Mouse (Mus musculus): ENCODE data around the gene Spata25. TPM values are rescaled to one million over a fixed set of nuclear protein-coding genes. Genes with fewer than 3 reads are reported as not detected.
A peak's percentile ranks its signal among the peaks of the same experiment; 100 is the strongest.
"Not testable (repeated sequence)": the region's sequence is repeated elsewhere in the genome, so short reads cannot be mapped to it uniquely, and the experiment has no call there.

Gene Spata25
- polyA plus RNA-seq, 1 experiment, result 0.40 TPM

GRCm38 (mm10) chr2:164859155-164859554, 30.8 kb upstream of the Spata25 start:
- Histone ChIP-seq H3K4me2 (ENCODE audit: low read depth) (peak overlapping the region; percentile 39), H3K79me2 (ENCODE audit: control insufficient read depth, insufficient read depth) (no peaks in the 10 kb centered on the region), H3ac (ENCODE audit: control insufficient read depth, insufficient read length) (no peak overlapping the region), H3K27me3 (ENCODE audit: control insufficient read depth, insufficient read depth, insufficient read length) (no peaks in the 10 kb centered on the region), H3K4me3 (no peak overlapping the region), H3K36me3 (ENCODE audit: control insufficient read depth, insufficient read depth) (no peaks in the 10 kb centered on the region)
- TF ChIP-seq E2F4 (IDR thresholded peaks at IDR 0.05; ENCODE audit: insufficient read depth) (no peak), CEBPB (IDR thresholded peaks at IDR 0.05; ENCODE audit: insufficient read depth, poor library complexity, severe bottlenecking) (no peak), USF1 (IDR thresholded peaks at IDR 0.05; ENCODE audit: low read depth) (no peak), TCF3 (IDR thresholded peaks at IDR 0.05; ENCODE audit: insufficient read length, low read depth) (no peak), POLR2AphosphoS2 (IDR thresholded peaks at IDR 0.05; ENCODE audit: insufficient read length, low read depth) (no peak), POLR2A (IDR thresholded peaks at IDR 0.05; ENCODE audit: insufficient read length, low read depth) (no peak), TCF12 (IDR thresholded peaks at IDR 0.05; ENCODE audit: insufficient read depth, poor library complexity, severe bottlenecking) (no peak), REST (IDR thresholded peaks at IDR 0.05; ENCODE audit: insufficient read depth, insufficient read length) (no peak), SRF (IDR thresholded peaks at IDR 0.05; ENCODE audit: control insufficient read depth, insufficient read length, low read depth) (no peak), MYOG (IDR thresholded peaks at IDR 0.05; ENCODE audit: control insufficient read depth in 1 of 3, insufficient read depth in 1 of 3, insufficient read length in 2 of 3, low read depth in 2 of 3) (no peak), MYOD1 (IDR thresholded peaks at IDR 0.05; ENCODE audit: control insufficient read depth in 1 of 3, insufficient read length in 2 of 3, low read depth in 2 of 3) (no peak), MAX (IDR thresholded peaks at IDR 0.05; ENCODE audit: low read depth) (no peak)

- Histone ChIP-seq H3K79me2 (ENCODE audit: control insufficient read depth, insufficient read depth) (no peaks in the 10 kb centered on the region), H3K36me3 (ENCODE audit: control insufficient read depth, insufficient read depth) (no peaks in the 10 kb centered on the region), H3K4me2 (ENCODE audit: low read depth) (peak overlapping the region; percentile 93), H3K4me3 (peak overlapping the region; percentile 87), H3ac (ENCODE audit: control insufficient read depth, insufficient read length) (peak overlapping the region; percentile 1), H3K27me3 (ENCODE audit: control insufficient read depth, insufficient read depth, insufficient read length) (no peaks in the 10 kb centered on the region)
- TF ChIP-seq MYOD1 (IDR thresholded peaks at IDR 0.05; ENCODE audit: control insufficient read depth in 1 of 3, insufficient read length in 2 of 3, low read depth in 2 of 3) (no peak), POLR2AphosphoS2 (IDR thresholded peaks at IDR 0.05; ENCODE audit: insufficient read length, low read depth) (no peak)
These were observed 29.7 kb upstream of the Spata25 start for GRCm38 (mm10) chr2:164857842-164858553.

GRCm38 (mm10) chr2:164857101-164857821, 28.9 kb upstream of the Spata25 start, which contains the start of gene Pltp:
Pltp (minus strand) TSS chr2:164857711.
- Histone ChIP-seq H3K4me2 (ENCODE audit: low read depth) (peak within 1 kb of the TSS; percentile 93), H3ac (ENCODE audit: control insufficient read depth, insufficient read length) (peak within 1 kb of the TSS; percentile 1)

GRCm38 (mm10) chr2:164856309-164857100, 28.2 kb upstream of the Spata25 start:
- H3K4me2 ChIP-seq (ENCODE audit: low read depth), result peak overlapping the region; percentile 93
- peak overlapping the region; percentile 87 for H3K4me3 ChIP-seq
- H3K79me2 ChIP-seq (ENCODE audit: control insufficient read depth, insufficient read depth), result no peaks in the 10 kb centered on the region
- peak overlapping the region; percentile 1 for H3ac ChIP-seq (ENCODE audit: control insufficient read depth, insufficient read length)
- TF ChIP-seq SRF (IDR thresholded peaks at IDR 0.05; ENCODE audit: control insufficient read depth, insufficient read length, low read depth), result no peak
- no peak for TF ChIP-seq REST (IDR thresholded peaks at IDR 0.05; ENCODE audit: insufficient read depth, insufficient read length)
- TF ChIP-seq TCF3 (IDR thresholded peaks at IDR 0.05; ENCODE audit: insufficient read length, low read depth), result no peak
- no peak for TF ChIP-seq TCF12 (IDR thresholded peaks at IDR 0.05; ENCODE audit: insufficient read depth, poor library complexity, severe bottlenecking)
- TF ChIP-seq POLR2AphosphoS2 (IDR thresholded peaks at IDR 0.05; ENCODE audit: insufficient read length, low read depth), result no peak
- TF ChIP-seq USF1 (IDR thresholded peaks at IDR 0.05; ENCODE audit: low read depth), result no peak
- TF ChIP-seq MYOD1 (IDR thresholded peaks at IDR 0.05; ENCODE audit: control insufficient read depth in 1 of 3, insufficient read length in 2 of 3, low read depth in 2 of 3), result no peak
- TF ChIP-seq CEBPB (IDR thresholded peaks at IDR 0.05; ENCODE audit: insufficient read depth, poor library complexity, severe bottlenecking), result no peak
- no peak for TF ChIP-seq MYOG (IDR thresholded peaks at IDR 0.05; ENCODE audit: control insufficient read depth in 1 of 3, insufficient read depth in 1 of 3, insufficient read length in 2 of 3, low read depth in 2 of 3)
- no peak for TF ChIP-seq E2F4 (IDR thresholded peaks at IDR 0.05; ENCODE audit: insufficient read depth)
- no peak for TF ChIP-seq MAX (IDR thresholded peaks at IDR 0.05; ENCODE audit: low read depth)
- no peak for TF ChIP-seq POLR2A (IDR thresholded peaks at IDR 0.05; ENCODE audit: insufficient read length, low read depth)
- no peaks in the 10 kb centered on the region for H3K27me3 ChIP-seq (ENCODE audit: control insufficient read depth, insufficient read depth, insufficient read length)
- H3K36me3 ChIP-seq (ENCODE audit: control insufficient read depth, insufficient read depth), result peaks cover 5% of the 10 kb centered on the region

More at GRCm38 (mm10) chr2:164857101-164857821, 28.9 kb upstream of the Spata25 start, which contains the start of gene Pltp:
- TF ChIP-seq POLR2AphosphoS2 (IDR thresholded peaks at IDR 0.05; ENCODE audit: insufficient read length, low read depth) (peak; percentile 35), POLR2A (IDR thresholded peaks at IDR 0.05; ENCODE audit: insufficient read length, low read depth) (peak; percentile 72), MYOG (IDR thresholded peaks at IDR 0.05; ENCODE audit: control insufficient read depth in 1 of 3, insufficient read depth in 1 of 3, insufficient read length in 2 of 3, low read depth in 2 of 3) (peak in 1 of 3 experiments; percentile 25), MAX (IDR thresholded peaks at IDR 0.05; ENCODE audit: low read depth) (peak; percentile 2), TCF12 (IDR thresholded peaks at IDR 0.05; ENCODE audit: insufficient read depth, poor library complexity, severe bottlenecking) (no peak), MYOD1 (IDR thresholded peaks at IDR 0.05; ENCODE audit: control insufficient read depth in 1 of 3, insufficient read length in 2 of 3, low read depth in 2 of 3) (no peak), REST (IDR thresholded peaks at IDR 0.05; ENCODE audit: insufficient read depth, insufficient read length) (no peak), E2F4 (IDR thresholded peaks at IDR 0.05; ENCODE audit: insufficient read depth) (no peak), USF1 (IDR thresholded peaks at IDR 0.05; ENCODE audit: low read depth) (peak; percentile 65)
- H3K27me3 ChIP-seq (ENCODE audit: control insufficient read depth, insufficient read depth, insufficient read length), result no peaks in the 10 kb centered on the region
- H3K4me3 ChIP-seq, result peak within 1 kb of the TSS; percentile 87
- H3K79me2 ChIP-seq (ENCODE audit: control insufficient read depth, insufficient read depth), result no peaks in the 10 kb centered on the region
- no peaks in the 10 kb centered on the region for H3K36me3 ChIP-seq (ENCODE audit: control insufficient read depth, insufficient read depth)

- not testable (repeated sequence) for H3K27me3 ChIP-seq (ENCODE audit: control insufficient read depth, insufficient read depth, insufficient read length); H3K36me3 ChIP-seq (ENCODE audit: control insufficient read depth, insufficient read depth); H3K79me2 ChIP-seq (ENCODE audit: control insufficient read depth, insufficient read depth); H3ac ChIP-seq (ENCODE audit: control insufficient read depth, insufficient read length)
- Histone ChIP-seq H3K4me2 (ENCODE audit: low read depth) (peak overlapping the region; percentile 93), H3K4me3 (peak overlapping the region; percentile 87)
These were observed 27.2 kb upstream of the Spata25 start for GRCm38 (mm10) chr2:164855572-164855971.
